Mouse (Mus musculus) forebrain, embryonic 15.5 days (tissue): ENCODE results near the gene Kcnd1. TPM values are rescaled to one million over a fixed set of nuclear protein-coding genes. Genes with fewer than 3 reads are reported as not detected.
A peak's percentile ranks its signal among the peaks of the same experiment; 100 is the strongest.

Experiments
- microRNA counts: library from miRNA; unstranded; fragments of <30 nt; microRNA quantifications from one replicate; lab custom pipeline; 2016
- microRNA-seq: library from miRNA; unstranded; fragments of <30 nt; microRNA quantifications from one replicate; pipeline ENCODE4, GENCODE M21; 2016
- polyA plus RNA-seq: library from polyadenylated mRNA; unstranded; fragments of >200 nt; fragmentation: Nextera tagmentation; extraction: Ambion mirVana; gene quantifications from 2 replicates; pipeline ENCODE4 v1.2.1, GENCODE M21; 2015

Kcnd1 gene
- polyA plus RNA-seq, 1 experiment from 2014 or later, result 2.8 TPM

MicroRNAs encoded within 50 kb of the gene (microRNA counts, 519-probe panel; counts per million panel counts)
- microRNA mmu-miR-1198 (lab: Ali Mortazavi, UCI), result 2,730 counts per million, percentile 63 among the panel's probes with 10 or more counts

Small RNA genes within 50 kb of the gene (microRNA-seq; reads per million reads assigned to microRNA genes)
- gene Mir1198, result 39.3 reads per million, percentile 40 among the genes with 10 or more reads in this experiment

Other genes starting within 250 kb of the Kcnd1 start
- 0.05 and 0.10 TPM in 2 replicates for gene Foxp3, start 248.6 kb upstream of the Kcnd1 start, polyA plus RNA-seq
- 4.8 and 4.9 TPM in 2 replicates for gene Ppp1r3f, start 248.0 kb upstream of the Kcnd1 start, polyA plus RNA-seq
- gene Ccdc22, start 216.8 kb upstream of the Kcnd1 start, polyA plus RNA-seq, result 40.5 and 42.4 TPM in 2 replicates
- 0.05 and 0.19 TPM in 2 replicates for gene Cacna1f, start 215.2 kb upstream of the Kcnd1 start, polyA plus RNA-seq
- gene Syp, start 183.8 kb upstream of the Kcnd1 start, polyA plus RNA-seq, result 109 and 120 TPM in 2 replicates
- gene Prickle3, start 165.0 kb upstream of the Kcnd1 start, polyA plus RNA-seq, result 1.3 and 1.9 TPM in 2 replicates
- gene Plp2, start 150.9 kb upstream of the Kcnd1 start, polyA plus RNA-seq, result 36.8 and 40.0 TPM in 2 replicates
- gene Magix, start 141.0 kb upstream of the Kcnd1 start, polyA plus RNA-seq, result 0.11 and 0.13 TPM in 2 replicates
- 47.4 and 50.2 TPM in 2 replicates for gene Gpkow, start 125.2 kb upstream of the Kcnd1 start, polyA plus RNA-seq
- gene Wdr45, start 108.0 kb upstream of the Kcnd1 start, polyA plus RNA-seq, result 38.0 and 43.1 TPM in 2 replicates
- gene Gm45208, start 100.0 kb upstream of the Kcnd1 start, polyA plus RNA-seq, result 0.84 TPM in 1 of 2 replicates, not detected in the other
- 104 and 107 TPM in 2 replicates for gene Praf2, start 93.8 kb upstream of the Kcnd1 start, polyA plus RNA-seq
- 55.5 and 63.3 TPM in 2 replicates for gene Ccdc120, start 71.4 kb upstream of the Kcnd1 start, polyA plus RNA-seq
- gene Tfe3, start 59.7 kb upstream of the Kcnd1 start, polyA plus RNA-seq, result 21.8 and 23.4 TPM in 2 replicates
- gene Gripap1, start 32.5 kb upstream of the Kcnd1 start, polyA plus RNA-seq, result 77.6 and 78.5 TPM in 2 replicates
- 53.8 and 55.8 TPM in 2 replicates for gene Otud5, start 19.1 kb downstream of the Kcnd1 start, polyA plus RNA-seq
- 16.3 and 17.6 TPM in 2 replicates for gene Pim2, start 56.0 kb downstream of the Kcnd1 start, polyA plus RNA-seq
- gene Slc35a2, start 61.7 kb downstream of the Kcnd1 start, polyA plus RNA-seq, result 44.5 and 45.0 TPM in 2 replicates
- 207 and 210 TPM in 2 replicates for gene Pqbp1, start 77.0 kb downstream of the Kcnd1 start, polyA plus RNA-seq
- gene Timm17b, start 77.1 kb downstream of the Kcnd1 start, polyA plus RNA-seq, result 160 and 165 TPM in 2 replicates
- gene Gm10491, start 85.5 kb downstream of the Kcnd1 start, polyA plus RNA-seq, result not detected in 2 replicates
- gene Gm10490, start 87.3 kb downstream of the Kcnd1 start, polyA plus RNA-seq, result not detected in 2 replicates
- gene Pcsk1n, start 97.5 kb downstream of the Kcnd1 start, polyA plus RNA-seq, result 131 and 141 TPM in 2 replicates
- not detected in 2 replicates for gene Eras, start 106.3 kb downstream of the Kcnd1 start, polyA plus RNA-seq
- gene Hdac6, start 125.6 kb downstream of the Kcnd1 start, polyA plus RNA-seq, result 51.3 and 55.7 TPM in 2 replicates
- gene Gata1, start 155.8 kb downstream of the Kcnd1 start, polyA plus RNA-seq, result 0.09 and 0.15 TPM in 2 replicates
- 0.29 and 0.36 TPM in 2 replicates for gene Glod5, start 196.2 kb downstream of the Kcnd1 start, polyA plus RNA-seq